Mouse (Mus musculus) midbrain, postnatal 0 days (tissue): Measurements from ENCODE around the gene Gsk3a. TPM values are rescaled to one million over a fixed set of nuclear protein-coding genes. Genes with fewer than 3 reads are reported as not detected.
A peak's percentile ranks its signal among the peaks of the same experiment; 100 is the strongest.

Experiments
- ATAC-seq: fragments of 200-750 bp; cut with Nextera tagmentation; 2 replicates; pipeline ENCODE4 v1.8.0; 2017; ENCODE audit warnings: moderate number of reproducible peaks, mild to moderate bottlenecking, moderate TSS enrichment, moderate library complexity; ENCODE audit not compliant: low FRiP score
- DNase-seq: peaks from one replicate; pipeline ENCODE4 v3.0.0-alpha.2; 2015; ENCODE audit warnings: low spot score
- H3K27ac ChIP-seq: fragments of 300-500 bp; sonication (generic); 2 replicates; pipeline ENCODE4 v1.5.1; 2014; ENCODE audit warnings: low read depth, mild to moderate bottlenecking, low read length, mixed read lengths
- H3K27me3 ChIP-seq: fragments of 300-500 bp; sonication (generic); 2 replicates; pipeline ENCODE4 v1.6.1; 2014; ENCODE audit warnings: low read length, control low read depth, mixed read lengths; ENCODE audit not compliant: insufficient read depth
- H3K36me3 ChIP-seq: fragments of 300-500 bp; sonication (generic); 2 replicates; pipeline ENCODE4 v1.6.1; 2014; ENCODE audit warnings: low read length, control low read depth, mixed read lengths; ENCODE audit not compliant: insufficient read depth
- H3K4me1 ChIP-seq: fragments of 300-500 bp; sonication (generic); 2 replicates; pipeline ENCODE4 v1.6.1; 2014; ENCODE audit warnings: mild to moderate bottlenecking, control low read depth, antibody characterized with exemption, low read length, mixed read lengths; ENCODE audit not compliant: insufficient read depth
- H3K4me2 ChIP-seq: fragments of 300-500 bp; sonication (generic); 2 replicates; pipeline ENCODE4 v1.6.1; 2014; ENCODE audit warnings: low read depth, mild to moderate bottlenecking, low read length, mixed read lengths; ENCODE audit not compliant: poor library complexity, severe bottlenecking
- H3K4me3 ChIP-seq: fragments of 300-500 bp; sonication (generic); 2 replicates; pipeline ENCODE4 v1.5.1; 2014; ENCODE audit warnings: low read depth, mild to moderate bottlenecking, low read length, moderate library complexity
- H3K9ac ChIP-seq: fragments of 300-500 bp; sonication (generic); replicated peaks from 2 replicates; pipeline ENCODE4 v1.6.1; 2014; ENCODE audit warnings: mild to moderate bottlenecking, low read length, moderate library complexity, mixed read lengths; ENCODE audit not compliant: poor library complexity, severe bottlenecking
- H3K9me3 ChIP-seq: fragments of 300-500 bp; sonication (generic); 2 replicates; pipeline ENCODE4 v1.6.1; 2016; ENCODE audit warnings: low read length, control low read depth
- CTCF ChIP-seq: IDR thresholded peaks from 2 replicates; pipeline ENCODE4 v1.5.1; 2016; ENCODE audit warnings: antibody characterized with exemption, mild to moderate bottlenecking
- WGBS: fragments of 180-500 bp; shearing (Covaris S2); extraction: QIAGEN DNeasy Blood & Tissue Kit; methylation state at CpG from one replicate; pipeline ENCODE4 v1.1.7; 2014; 5-methylcytosine and 5-hydroxymethylcytosine counted together
- polyA plus RNA-seq: library from polyadenylated mRNA; unstranded; fragments of >200 nt; fragmentation: Nextera tagmentation; extraction: Ambion mirVana; gene quantifications from 2 replicates; pipeline ENCODE4 v1.2.1, GENCODE M21; 2015
- total RNA-seq: library from RNA; depleted of rRNA; stranded (reverse); fragments of >200 nt; gene quantifications from 2 replicates; pipeline ENCODE4 v1.2.3, GENCODE M21; 2014

Gsk3a gene
- total and polyA plus RNA-seq, 2 experiments from 2014 or later: 20.6 to 169 TPM

GRCm38 (mm10) chr7:25243361-25243760 is 5.7 kb upstream of the Gsk3a start:
- no peak for ATAC-seq
- Histone ChIP-seq H3K9me3 (no peaks in the 10 kb centered on the region), H3K4me2 (no peak overlapping the region), H3K36me3 (no peaks in the 10 kb centered on the region), H3K4me1 (peaks cover 14% of the 10 kb centered on the region; the same call in 1 of the 2 replicates), H3K9ac (no peak overlapping the region), H3K27ac (no peak overlapping the region), H3K4me3 (no peak overlapping the region), H3K27me3 (no peaks in the 10 kb centered on the region)
- no peak for TF ChIP-seq CTCF
- 96% methylated on average over 4 of the region's 4 CpGs for WGBS
- no peak for DNase-seq

- no peak for ATAC-seq
- Histone ChIP-seq H3K27me3 (no peaks in the 10 kb centered on the region), H3K9ac (no peak overlapping the region), H3K27ac (no peak overlapping the region), H3K4me1 (peaks cover 6% of the 10 kb centered on the region; the same call in 1 of the 2 replicates), H3K4me3 (no peak overlapping the region), H3K4me2 (no peak overlapping the region), H3K36me3 (no peaks in the 10 kb centered on the region), H3K9me3 (no peaks in the 10 kb centered on the region)
- 25% methylated on average over 2 of the region's 2 CpGs for WGBS
- peak; percentile 67 for DNase-seq
- peak; percentile 80 for TF ChIP-seq CTCF
Observed at GRCm38 (mm10) chr7:25241062-25241461, 3.4 kb upstream of the Gsk3a start.

- Histone ChIP-seq H3K36me3 (no peaks in the 10 kb centered on the region), H3K27me3 (no peaks in the 10 kb centered on the region), H3K4me2 (no peak overlapping the region), H3K9me3 (no peaks in the 10 kb centered on the region), H3K9ac (no peak overlapping the region), H3K4me1 (peaks cover 10% of the 10 kb centered on the region; the same call in 1 of the 2 replicates), H3K4me3 (no peak overlapping the region), H3K27ac (no peak overlapping the region)
- no peak for TF ChIP-seq CTCF
- 52% methylated on average over 7 of the region's 7 CpGs for WGBS
- no peak for ATAC-seq
- DNase-seq: no peak
Observed at GRCm38 (mm10) chr7:25240631-25241030, 3.0 kb upstream of the Gsk3a start.

GRCm38 (mm10) chr7:25238829-25239623 is 1.4 kb upstream of the Gsk3a start:
- Histone ChIP-seq H3K9me3 (no peaks in the 10 kb centered on the region), H3K4me2 (peak overlapping the region; percentile 74), H3K36me3 (peaks cover 3% of the 10 kb centered on the region; the same call in 1 of the 2 replicates), H3K27me3 (no peaks in the 10 kb centered on the region), H3K4me3 (peak overlapping the region; percentile 96), H3K9ac (peak overlapping the region; percentile 19; the same call in 1 of the 2 replicates), H3K27ac (peak overlapping the region; percentile 83), H3K4me1 (peaks cover 10% of the 10 kb centered on the region; the same call in 1 of the 2 replicates)
- TF ChIP-seq CTCF: peak; percentile 91
- WGBS: 2% methylated on average over 30 of the region's 30 CpGs
- ATAC-seq: peak; percentile 62
- peak; percentile 97 for DNase-seq

GRCm38 (mm10) chr7:25238015-25238706 is 510 bp upstream of the Gsk3a start:
- H3K4me3 ChIP-seq: peak overlapping the region; percentile 96
- H3K36me3 ChIP-seq: peaks cover 6% of the 10 kb centered on the region; the same call in 1 of the 2 replicates
- H3K9ac ChIP-seq: peak overlapping the region; percentile 99; the same call in 1 of the 2 replicates
- ATAC-seq (peak; percentile 91), DNase-seq (peak; percentile 99)
- under 1% methylated on average over 23 of the region's 23 CpGs for WGBS
- H3K27ac ChIP-seq: peak overlapping the region; percentile 83
- H3K9me3 ChIP-seq: no peaks in the 10 kb centered on the region
- H3K4me2 ChIP-seq: peak overlapping the region; percentile 74
- no peak for TF ChIP-seq CTCF
- peaks cover 10% of the 10 kb centered on the region; the same call in 1 of the 2 replicates for H3K4me1 ChIP-seq
- H3K27me3 ChIP-seq: no peaks in the 10 kb centered on the region

- Histone ChIP-seq H3K4me3 (no peak overlapping the region), H3K27me3 (no peaks in the 10 kb centered on the region), H3K4me2 (no peak overlapping the region), H3K9me3 (no peaks in the 10 kb centered on the region), H3K9ac (no peak overlapping the region), H3K4me1 (peaks cover 10% of the 10 kb centered on the region; the same call in 1 of the 2 replicates), H3K27ac (no peak overlapping the region), H3K36me3 (peaks cover 30% of the 10 kb centered on the region)
- ATAC-seq (no peak), DNase-seq (no peak)
- WGBS: 93% methylated on average over 5 of the region's 5 CpGs
- TF ChIP-seq CTCF: no peak
Observed at GRCm38 (mm10) chr7:25235526-25235925, 2.1 kb downstream of the Gsk3a start.
